Mouse (Mus musculus): Measurements from ENCODE around the gene Shld2.

DNA sequence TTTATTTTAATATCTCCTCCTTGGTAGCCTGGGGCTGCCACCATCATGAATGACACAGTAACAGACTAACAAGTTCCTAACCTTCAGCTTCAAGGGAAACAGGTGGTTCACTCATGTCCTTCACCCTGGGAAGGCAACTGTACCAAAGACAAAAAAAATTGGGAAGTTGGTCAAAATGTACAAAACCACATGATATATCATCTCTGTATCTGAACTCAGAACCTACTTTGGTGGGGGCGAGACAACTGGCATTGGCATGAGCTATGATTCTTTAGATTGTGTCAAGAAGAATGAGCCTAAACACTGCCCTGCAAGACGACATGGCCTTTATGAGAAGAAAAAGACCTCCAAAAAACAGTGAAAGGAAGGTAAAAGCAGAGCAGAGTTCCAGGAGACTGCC, 29.5 kb downstream of the Shld2 start:
- TF ChIP-seq CTCF (conservative IDR thresholded peaks at IDR 0.05; ENCODE audit: low read length) (no peak), NANOG (IDR thresholded peaks at IDR 0.05; ENCODE audit: borderline replicate concordance, low read length) (no peak), POU5F1 (IDR thresholded peaks at IDR 0.05; ENCODE audit: borderline replicate concordance, low read length) (no peak)
